Mouse (Mus musculus) intestine, embryonic 16.5 days (tissue): Measurements from ENCODE around the gene Pth2r. TPM values are rescaled to one million over a fixed set of nuclear protein-coding genes. Genes with fewer than 3 reads are reported as not detected.

Experiments used
- ATAC-seq: fragments of 200-750 bp; cut with Nextera tagmentation; 2 replicates; pipeline ENCODE4 v1.8.0; 2017; ENCODE audit warnings: moderate TSS enrichment, moderate library complexity
- H3K27ac ChIP-seq: fragments of 300-500 bp; sonication (generic); 2 replicates; pipeline ENCODE4 v1.5.1; 2014; ENCODE audit warnings: mild to moderate bottlenecking, low read length
- H3K27me3 ChIP-seq: fragments of 300-500 bp; sonication (generic); replicated peaks from 2 replicates; pipeline ENCODE4 v1.6.1; 2014; ENCODE audit warnings: low read length, control low read depth, mixed read lengths; ENCODE audit not compliant: control insufficient read depth, insufficient read depth
- H3K36me3 ChIP-seq: fragments of 300-500 bp; sonication (generic); 2 replicates; pipeline ENCODE4 v1.6.1; 2014; ENCODE audit warnings: low read length, control low read depth; ENCODE audit not compliant: control insufficient read depth, insufficient read depth
- H3K4me1 ChIP-seq: fragments of 300-500 bp; sonication (generic); 2 replicates; pipeline ENCODE4 v1.6.1; 2014; ENCODE audit warnings: low read length, control low read depth, mixed read lengths; ENCODE audit not compliant: control insufficient read depth, insufficient read depth
- H3K4me2 ChIP-seq: fragments of 300-500 bp; sonication (generic); 2 replicates; pipeline ENCODE4 v1.6.1; 2014; ENCODE audit warnings: low read depth, low read length, control low read depth
- H3K4me3 ChIP-seq: fragments of 300-500 bp; sonication (generic); 2 replicates; pipeline ENCODE4 v1.5.1; 2014; ENCODE audit warnings: mild to moderate bottlenecking, low read length
- H3K9ac ChIP-seq: fragments of 300-500 bp; sonication (generic); 2 replicates; pipeline ENCODE4 v1.6.1; 2014; ENCODE audit warnings: low read depth, low read length
- H3K9me3 ChIP-seq: fragments of 300-500 bp; sonication (generic); 2 replicates; pipeline ENCODE4 v1.6.1; 2016; ENCODE audit warnings: low read length, control low read depth; ENCODE audit not compliant: control insufficient read depth
- WGBS: fragments of 180-500 bp; shearing (Covaris S2); extraction: QIAGEN DNeasy Blood & Tissue Kit; methylation state at CpG from one replicate; pipeline ENCODE4 v1.1.7; 2014; 5-methylcytosine and 5-hydroxymethylcytosine counted together
- polyA plus RNA-seq: library from polyadenylated mRNA; unstranded; fragments of >200 nt; fragmentation: Nextera tagmentation; extraction: Ambion mirVana; gene quantifications from 2 replicates; pipeline ENCODE4 v1.2.1, GENCODE M21; 2015

Pth2r gene
- polyA plus RNA-seq: 0.07 TPM in 1 of 2 replicates, not detected in the other

GRCm38 (mm10) chr1:65281756-65282155, at the start of gene Pth2r:
Gene Pth2r, plus strand, starts transcription at chr1:65282056.
- WGBS: 80% methylated on average over 6 of the region's 6 CpGs
- no peak within 1 kb of the TSS for H3K9ac ChIP-seq
- ATAC-seq: no peak

GRCm38 (mm10) chr1:65237712-65238111, 44.1 kb upstream of the Pth2r start:
- no peaks in the 10 kb centered on the region for H3K9me3 ChIP-seq
- H3K9ac ChIP-seq: no peak overlapping the region
- no peak overlapping the region for H3K27ac ChIP-seq
- no peaks in the 10 kb centered on the region for H3K4me1 ChIP-seq
- no peak for ATAC-seq
- 75% methylated on average over 3 of the region's 3 CpGs for WGBS
- no peak overlapping the region for H3K4me3 ChIP-seq
- H3K27me3 ChIP-seq: no peaks in the 10 kb centered on the region
- no peak overlapping the region for H3K4me2 ChIP-seq
- peaks cover 5% of the 10 kb centered on the region; the same call in 1 of the 2 replicates for H3K36me3 ChIP-seq

More at GRCm38 (mm10) chr1:65281756-65282155, at the start of gene Pth2r:
- Histone ChIP-seq H3K36me3 (no peaks in the 10 kb centered on the region), H3K4me3 (no peak within 1 kb of the TSS), H3K4me2 (no peak within 1 kb of the TSS), H3K27me3 (no peaks in the 10 kb centered on the region), H3K27ac (no peak within 1 kb of the TSS), H3K9me3 (no peaks in the 10 kb centered on the region), H3K4me1 (no peaks in the 10 kb centered on the region)

GRCm38 (mm10) chr1:65245637-65246036, 36.2 kb upstream of the Pth2r start:
- Histone ChIP-seq H3K27me3 (no peaks in the 10 kb centered on the region), H3K4me1 (no peaks in the 10 kb centered on the region), H3K4me3 (no peak overlapping the region), H3K9ac (no peak overlapping the region), H3K9me3 (no peaks in the 10 kb centered on the region), H3K27ac (no peak overlapping the region), H3K4me2 (no peak overlapping the region), H3K36me3 (0 out of 2 replicates have a peak, but pooled peaks cover 7% of the 10 kb centered on the region)
- no peak for ATAC-seq
- 92% methylated on average over 1 of the region's 1 CpGs for WGBS

GRCm38 (mm10) chr1:65280461-65280860, 1.4 kb upstream of the Pth2r start:
- H3K27me3 ChIP-seq: no peaks in the 10 kb centered on the region
- no peaks in the 10 kb centered on the region for H3K36me3 ChIP-seq
- H3K4me3 ChIP-seq: no peak overlapping the region
- H3K9me3 ChIP-seq: no peaks in the 10 kb centered on the region
- H3K4me2 ChIP-seq: no peak overlapping the region
- H3K4me1 ChIP-seq: no peaks in the 10 kb centered on the region
- H3K27ac ChIP-seq: no peak overlapping the region
- no peak for ATAC-seq
- H3K9ac ChIP-seq: no peak overlapping the region
- WGBS: 60% methylated on average over 3 of the region's 3 CpGs

GRCm38 (mm10) chr1:65282766-65283165, 910 bp downstream of the Pth2r start:
- no peaks in the 10 kb centered on the region for H3K4me1 ChIP-seq
- no peak overlapping the region for H3K4me3 ChIP-seq
- no peaks in the 10 kb centered on the region for H3K9me3 ChIP-seq
- no peak overlapping the region for H3K27ac ChIP-seq
- 14% methylated on average over 6 of the region's 6 CpGs for WGBS
- H3K4me2 ChIP-seq: no peak overlapping the region
- no peak overlapping the region for H3K9ac ChIP-seq
- ATAC-seq: no peak
- H3K27me3 ChIP-seq: no peaks in the 10 kb centered on the region
- H3K36me3 ChIP-seq: no peaks in the 10 kb centered on the region

- H3K4me2 ChIP-seq: no peak overlapping the region
- no peak overlapping the region for H3K27ac ChIP-seq
- peaks cover 12% of the 10 kb centered on the region; the same call in 1 of the 2 replicates for H3K27me3 ChIP-seq
- H3K4me3 ChIP-seq: no peak overlapping the region
- 0 out of 2 replicates have a peak, but pooled peaks cover 3% of the 10 kb centered on the region for H3K4me1 ChIP-seq
- no peaks in the 10 kb centered on the region for H3K9me3 ChIP-seq
- WGBS: 72% methylated on average over 3 of the region's 3 CpGs
- no peak for ATAC-seq
- H3K36me3 ChIP-seq: no peaks in the 10 kb centered on the region
- H3K9ac ChIP-seq: no peak overlapping the region
Observed at GRCm38 (mm10) chr1:65308476-65308875, 26.6 kb downstream of the Pth2r start.

- peak overlapping the region; percentile 49 for H3K4me2 ChIP-seq
- 0 out of 2 replicates have a peak, but pooled peaks cover 3% of the 10 kb centered on the region for H3K4me1 ChIP-seq
- H3K36me3 ChIP-seq: no peaks in the 10 kb centered on the region
- no peak overlapping the region for H3K9ac ChIP-seq
- 3% methylated on average over 29 of the region's 29 CpGs for WGBS
- peaks cover 12% of the 10 kb centered on the region; the same call in 1 of the 2 replicates for H3K27me3 ChIP-seq
- H3K4me3 ChIP-seq: peak overlapping the region; percentile 14
- ATAC-seq: no peak
- no peaks in the 10 kb centered on the region for H3K9me3 ChIP-seq
- no peak overlapping the region for H3K27ac ChIP-seq
Observed at GRCm38 (mm10) chr1:65311214-65311933, 29.5 kb downstream of the Pth2r start.

- Histone ChIP-seq H3K9ac (no peak overlapping the region), H3K36me3 (no peaks in the 10 kb centered on the region), H3K4me1 (0 out of 2 replicates have a peak, but pooled peaks cover 3% of the 10 kb centered on the region), H3K27ac (no peak overlapping the region), H3K4me2 (no peak overlapping the region), H3K9me3 (no peaks in the 10 kb centered on the region), H3K27me3 (peaks cover 12% of the 10 kb centered on the region; the same call in 1 of the 2 replicates), H3K4me3 (no peak overlapping the region)
- ATAC-seq: no peak
- 12% methylated on average over 7 of the region's 7 CpGs for WGBS
Observed at GRCm38 (mm10) chr1:65312118-65312517, 30.3 kb downstream of the Pth2r start.

- Histone ChIP-seq H3K4me3 (no peak overlapping the region), H3K36me3 (no peaks in the 10 kb centered on the region), H3K4me2 (no peak overlapping the region), H3K27me3 (peaks cover 12% of the 10 kb centered on the region; the same call in 1 of the 2 replicates), H3K4me1 (0 out of 2 replicates have a peak, but pooled peaks cover 3% of the 10 kb centered on the region), H3K9ac (no peak overlapping the region), H3K27ac (no peak overlapping the region), H3K9me3 (no peaks in the 10 kb centered on the region)
- WGBS: 60% methylated on average over 2 of the region's 2 CpGs
- ATAC-seq: no peak
Observed at GRCm38 (mm10) chr1:65312896-65313295, 31.0 kb downstream of the Pth2r start.
